In genomic region chr16:59420867-59421251, GRCm38 (mm10) we compare ENCODE assay signal across 8 mouse cellular contexts. TPM values are rescaled to one million over a fixed set of nuclear protein-coding genes. Genes with fewer than 3 reads are reported as not detected.
DNase-seq lines count a peak whose midpoint lies in the region; ATAC-seq lines count a peak whose summit lies in the region.

No protein-coding gene starts in this region.

- H3K9ac ChIP-seq in intestine, embryonic 16.5 days (ENCODE audit: low read depth, low read length): no peak overlapping the region
- H3K9ac ChIP-seq in midbrain, embryonic 15.5 days: no peak overlapping the region

- no peaks in the 10 kb centered on the region for H3K27me3 ChIP-seq in intestine, embryonic 16.5 days (replicated peaks; ENCODE audit: control insufficient read depth, insufficient read depth, low read length)
- H3K27me3 ChIP-seq in midbrain, embryonic 15.5 days (replicated peaks): no peaks in the 10 kb centered on the region

- H3K9me3 ChIP-seq in intestine, embryonic 16.5 days (ENCODE audit: control insufficient read depth, low read length): no peaks in the 10 kb centered on the region
- H3K9me3 ChIP-seq in midbrain, embryonic 15.5 days: no peaks in the 10 kb centered on the region

- no peak overlapping the region for H3K4me2 ChIP-seq in intestine, embryonic 16.5 days (ENCODE audit: low read depth, low read length)
- H3K4me2 ChIP-seq in midbrain, embryonic 15.5 days: no peak overlapping the region

- ATAC-seq in intestine, embryonic 16.5 days: peak; percentile 63; the same call in 1 of the 2 replicates
- peak; percentile 90 for ATAC-seq in midbrain, embryonic 15.5 days (replicated peaks)

- H3K36me3 ChIP-seq in intestine, embryonic 16.5 days (ENCODE audit: control insufficient read depth, insufficient read depth, low read length): no peaks in the 10 kb centered on the region
- H3K36me3 ChIP-seq in midbrain, embryonic 15.5 days (replicated peaks): no peaks in the 10 kb centered on the region

- peak; percentile 15 to 67 for DNase-seq in spleen, adult 18-20 months
- no peak for DNase-seq in spleen, adult 12 weeks (ENCODE audit: low spot score)
- peak; percentile 44 for DNase-seq in cerebellum, adult 8-10 months
- peak; percentile 16 to 92 for DNase-seq in frontal cortex, adult 2 months (ENCODE audit: extremely low spot score in 1 of 2, low spot score in 1 of 2)
- peak; percentile 21 to 45 for DNase-seq in left cerebral cortex, adult 8-10 months (ENCODE audit: low spot score in 2 of 2)
- peak; percentile 24 to 77 for DNase-seq in spleen, postnatal 4 days (ENCODE audit: low spot score in 2 of 2)

- H3K4me3 ChIP-seq in intestine, embryonic 16.5 days (ENCODE audit: low read length): no peak overlapping the region
- H3K4me3 ChIP-seq in midbrain, embryonic 15.5 days: no peak overlapping the region

- no peak overlapping the region for H3K27ac ChIP-seq in intestine, embryonic 16.5 days (ENCODE audit: low read length)
- H3K27ac ChIP-seq in midbrain, embryonic 15.5 days: no peak overlapping the region

- WGBS in intestine, embryonic 16.5 days: 8% methylated on average over 6 of the region's 6 CpGs
- WGBS in midbrain, embryonic 15.5 days: 7% methylated on average over 6 of the region's 6 CpGs

- no peaks in the 10 kb centered on the region for H3K4me1 ChIP-seq in intestine, embryonic 16.5 days (ENCODE audit: control insufficient read depth, insufficient read depth, low read length)
- H3K4me1 ChIP-seq in midbrain, embryonic 15.5 days: 0 out of 2 replicates have a peak, but pooled peaks cover 3% of the 10 kb centered on the region

RNA-seq across cellular contexts. Expression of gene Gabrr3, which starts 13.7 kb away (rescaled TPM):
- 0.04 TPM in 2 replicates for polyA plus RNA-seq in frontal cortex, adult 2 months (2012; rRNA removed)
- polyA plus RNA-seq in intestine, embryonic 16.5 days (2015; fragmentation: Nextera tagmentation; extraction: Ambion mirVana): not detected in 2 replicates
- under 1 TPM in 3 of 4 experiments, not detected in 1; 0.11 to 0.22 (median 0.11) TPM for total RNA-seq in left cerebral cortex, adult 8-10 months (2022)
- polyA plus RNA-seq in midbrain, embryonic 15.5 days (2015; fragmentation: Nextera tagmentation; extraction: Ambion mirVana): 0.06 and 0.13 TPM in 2 replicates

RNA-seq across cellular contexts. Expression of gene Riox2, which starts 50.7 kb away (rescaled TPM):
- 8.0 and 9.9 TPM in 2 replicates for polyA plus RNA-seq in frontal cortex, adult 2 months (2012; rRNA removed)
- polyA plus RNA-seq in intestine, embryonic 16.5 days (2015; fragmentation: Nextera tagmentation; extraction: Ambion mirVana): 32.3 and 34.1 TPM in 2 replicates
- 10 to 100 TPM; 14.2 to 15.7 (median 14.8) TPM for total RNA-seq in left cerebral cortex, adult 8-10 months (2022)
- polyA plus RNA-seq in midbrain, embryonic 15.5 days (2015; fragmentation: Nextera tagmentation; extraction: Ambion mirVana): 13.6 and 14.0 TPM in 2 replicates

RNA-seq across cellular contexts. Expression of gene Olfr209, which starts 57.1 kb away (rescaled TPM):
- 0.20 and 0.50 TPM in 2 replicates for polyA plus RNA-seq in frontal cortex, adult 2 months (2012; rRNA removed)
- not detected in 2 replicates for polyA plus RNA-seq in intestine, embryonic 16.5 days (2015; fragmentation: Nextera tagmentation; extraction: Ambion mirVana)
- total RNA-seq in left cerebral cortex, adult 8-10 months (2022): not detected
- not detected in 2 replicates for polyA plus RNA-seq in midbrain, embryonic 15.5 days (2015; fragmentation: Nextera tagmentation; extraction: Ambion mirVana)
